Mouse (Mus musculus) E14TG2a.4 (cell line): ENCODE data around the gene Fam43a.

ENCODE experiments used
- CTCF ChIP-seq: conservative IDR thresholded peaks from 2 replicates; pipeline ENCODE4 v1.5.1; 2014; ENCODE audit warnings: low read length
- NANOG ChIP-seq: IDR thresholded peaks from 2 replicates; pipeline ENCODE4 v1.6.1; 2014; ENCODE audit warnings: borderline replicate concordance, low read length, mixed read lengths
- POU5F1 ChIP-seq: IDR thresholded peaks from 2 replicates; pipeline ENCODE4 v1.6.1; 2014; ENCODE audit warnings: low read length, borderline replicate concordance

GRCm38 (mm10) chr16:30629509-30629908 is 30.0 kb downstream of the Fam43a start:
- TF ChIP-seq CTCF (no peak), POU5F1 (no peak), NANOG (no peak)
